Mouse (Mus musculus): ENCODE data around the gene Gm45753. TPM values are rescaled to one million over a fixed set of nuclear protein-coding genes. Genes with fewer than 3 reads are reported as not detected.

Gm45753 gene
- total RNA-seq, 2 experiments from 2014 or later = not detected

Other genes with a start within 250 kb of the Gm45753 start
- not detected for gene Mtnr1a, start 239.3 kb downstream of the Gm45753 start, total RNA-seq (2021)
- gene F11, start 46.4 kb downstream of the Gm45753 start, total RNA-seq (2021) = not detected
- gene Klkb1, start 13.6 kb downstream of the Gm45753 start, total RNA-seq (2021) = not detected
- gene Cyp4v3, start 24.8 kb upstream of the Gm45753 start, total RNA-seq (2021) = 1 to 10 TPM; 1.3 to 2.4 TPM
- gene Fam149a, start 73.8 kb upstream of the Gm45753 start, total RNA-seq (2021) = 1 to 10 TPM; 3.3 to 3.7 TPM
- 1 to 10 TPM; 5.8 to 6.7 TPM for gene Tlr3, start 102.6 kb upstream of the Gm45753 start, total RNA-seq (2021)
- gene Sorbs2, start 199.3 kb upstream of the Gm45753 start, total RNA-seq (2021) = 100 to 1,000 TPM; 476 to 536 TPM

All from heart, postnatal 14 days (tissue).